Mouse (Mus musculus): ENCODE results near the gene Olfr1449.
"Not testable (repeated sequence)": the region's sequence is repeated elsewhere in the genome, so short reads cannot be mapped to it uniquely, and the experiment has no call there.

Gene Olfr1449

GRCm38 (mm10) chr19:12930540-12930939 is at the start of gene Olfr1449:
TSS of gene Olfr1449 (plus strand) at chr19:12930840.
- in situ Hi-C loops (cut with MboI, MseI) = no loop called here

DNA sequence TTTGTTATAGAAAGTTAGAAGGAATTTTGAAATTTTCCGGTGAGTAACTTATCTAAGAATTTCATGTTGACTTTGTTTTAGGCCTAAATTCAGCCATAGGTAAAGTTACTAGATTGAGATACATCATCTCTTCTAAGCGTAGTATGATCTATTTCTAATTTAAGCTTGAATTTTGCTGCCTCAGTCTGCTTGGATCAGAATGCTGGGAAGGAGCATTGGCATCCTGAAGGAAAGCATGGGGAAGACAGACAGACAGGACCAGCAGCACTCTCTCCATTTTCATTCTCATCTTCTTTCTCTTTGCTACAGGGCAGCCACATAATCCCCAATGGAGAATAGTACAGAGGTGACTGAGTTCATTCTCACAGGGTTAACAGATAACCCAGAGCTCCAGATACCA is 47.1 kb upstream of the Olfr1449 start, which contains the start of gene Olfr1445:
Gene Olfr1445, plus strand, starts transcription at position 301 of the 400 bp plus-strand sequence.
- in situ Hi-C loops (cut with MboI, MseI) = no loop called here

- in situ Hi-C loops (cut with MboI, MseI) = no loop called here
Observed at GRCm38 (mm10) chr19:12893424-12893823, 37.2 kb upstream of the Olfr1449 start, which contains the start of gene Olfr1446. TSS of gene Olfr1446 (minus strand) at chr19:12893524.

- in situ Hi-C loops (cut with MboI, MseI) = no loop called here
Observed at GRCm38 (mm10) chr19:12903643-12904042, 27.0 kb upstream of the Olfr1449 start, which contains the start of gene Olfr1447. TSS of gene Olfr1447 (minus strand) at chr19:12903743.

DNA sequence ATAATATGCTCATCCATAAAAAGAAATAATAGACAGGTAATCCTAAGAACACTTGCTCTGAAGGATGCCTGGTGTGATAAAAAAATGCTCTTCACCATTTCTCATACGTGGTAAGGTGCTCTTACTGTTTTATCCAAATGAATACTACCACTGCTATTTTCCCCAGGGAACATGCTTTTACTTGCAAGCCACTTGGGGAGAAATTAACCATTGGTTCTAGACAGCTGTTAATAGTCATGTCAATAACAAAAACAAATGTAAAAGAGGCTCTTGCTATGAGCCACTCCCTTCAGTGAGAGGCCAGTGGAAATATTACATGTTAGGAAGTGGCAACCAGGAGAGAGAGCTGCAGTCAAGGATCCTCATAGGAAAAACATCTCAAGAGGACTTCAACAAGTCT is 6.3 kb upstream of the Olfr1449 start, which contains the start of gene Olfr1448:
Gene Olfr1448, minus strand, starts transcription at position 101 of the 400 bp plus-strand sequence.
- in situ Hi-C loops (cut with MboI, MseI) = no loop called here

- in situ Hi-C loops (cut with MboI, MseI) = no loop called here
Observed at GRCm38 (mm10) chr19:12949958-12950357, 19.3 kb downstream of the Olfr1449 start, which contains the start of gene Olfr1450. TSS of gene Olfr1450 (plus strand) at chr19:12950258.

DNA sequence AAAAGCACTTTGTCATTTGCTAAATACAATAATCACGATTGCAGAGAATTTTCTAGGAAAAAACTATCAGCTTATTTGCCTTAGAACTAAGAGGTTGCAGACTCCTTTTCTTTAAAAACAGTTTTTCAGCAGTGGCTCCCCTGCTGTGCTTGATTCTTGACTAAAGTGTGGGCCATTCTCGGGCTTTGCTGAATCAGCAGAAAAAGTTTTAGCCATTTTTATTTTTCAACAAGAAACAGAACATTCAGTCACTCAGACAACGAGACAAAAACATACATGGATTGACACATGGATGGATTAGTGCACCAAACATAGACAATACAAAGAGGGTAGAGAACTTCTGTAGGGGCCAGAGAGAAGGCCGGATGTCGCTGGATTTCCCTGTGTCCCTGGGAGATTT is 39.4 kb downstream of the Olfr1449 start:
- in situ Hi-C loops (cut with MboI, MseI) = not testable (repeated sequence)

Measured in T-helper 1 cell (primary cell).